Mouse (Mus musculus) ovary, adult 18-20 months (tissue): Measurements from ENCODE around the gene Myrf.
A peak's percentile ranks its signal among the peaks of the same experiment; 100 is the strongest.

Experiments used
- DNase-seq: peaks from one replicate; pipeline ENCODE4 v3.0.0; 2022; ENCODE audit warnings: low spot score, mixed read lengths

The Myrf gene

DNA sequence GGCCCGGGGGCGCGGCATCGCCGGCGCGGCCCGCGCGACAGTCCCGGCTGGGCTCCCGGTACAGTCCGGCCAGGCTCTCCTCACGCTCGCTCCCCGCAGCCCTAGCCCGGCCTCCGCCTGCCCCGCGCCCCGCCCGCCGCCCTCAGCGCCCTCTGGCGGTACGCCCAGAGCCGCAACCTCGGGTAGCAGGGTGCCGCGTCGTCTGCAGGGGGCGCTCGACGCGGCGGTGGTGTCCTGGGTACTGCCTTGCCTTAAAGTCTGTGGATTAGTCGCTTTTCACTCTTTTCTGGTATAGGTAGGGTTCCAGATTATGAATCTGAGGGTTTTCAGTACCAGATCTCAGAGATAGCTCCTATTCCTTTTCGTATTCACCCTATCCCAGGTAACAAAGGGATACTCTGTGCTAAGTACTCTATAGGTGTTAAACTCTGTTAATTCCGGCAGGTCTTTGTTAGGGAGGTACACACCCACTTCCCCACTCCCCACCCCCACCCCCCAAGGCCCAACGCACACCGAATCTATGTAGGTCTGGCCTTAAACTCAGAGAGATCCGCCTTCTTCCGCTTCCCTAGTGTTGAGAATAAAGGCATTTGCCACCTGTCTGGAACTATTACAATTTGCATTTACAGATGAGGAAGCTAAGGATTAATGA is at the start of gene Myrf:
Gene Myrf, minus strand, starts transcription at position 95 of the 652 bp plus-strand sequence.
- DNase-seq = peak; percentile 61

DNA sequence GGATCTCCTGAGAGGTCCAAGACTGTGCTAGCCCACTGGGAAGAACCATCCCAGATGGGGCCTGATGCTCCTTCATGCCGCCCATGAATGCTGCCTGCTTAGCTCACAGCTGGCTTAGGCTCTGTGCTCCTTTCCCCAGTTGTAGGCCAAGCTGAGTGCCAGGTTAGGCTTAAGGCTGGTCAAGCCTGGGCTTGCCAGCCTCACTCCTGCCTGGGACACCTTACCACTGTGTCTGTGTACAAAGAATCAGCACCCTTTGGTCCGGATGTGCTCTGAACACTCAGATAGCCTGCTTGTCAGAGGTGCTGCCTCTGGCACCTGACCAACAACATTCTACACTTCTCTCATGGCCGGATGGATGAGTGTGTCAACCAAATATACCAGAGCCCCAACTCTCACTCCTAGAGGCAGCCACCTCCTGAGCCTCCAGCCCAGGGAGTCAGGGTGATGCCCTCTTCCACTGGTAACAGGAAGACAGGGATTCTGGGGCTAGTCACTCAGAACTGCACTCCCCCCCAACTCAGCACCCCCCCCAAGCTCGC is 49.1 kb upstream of the Myrf start:
- DNase-seq = no peak

DNA sequence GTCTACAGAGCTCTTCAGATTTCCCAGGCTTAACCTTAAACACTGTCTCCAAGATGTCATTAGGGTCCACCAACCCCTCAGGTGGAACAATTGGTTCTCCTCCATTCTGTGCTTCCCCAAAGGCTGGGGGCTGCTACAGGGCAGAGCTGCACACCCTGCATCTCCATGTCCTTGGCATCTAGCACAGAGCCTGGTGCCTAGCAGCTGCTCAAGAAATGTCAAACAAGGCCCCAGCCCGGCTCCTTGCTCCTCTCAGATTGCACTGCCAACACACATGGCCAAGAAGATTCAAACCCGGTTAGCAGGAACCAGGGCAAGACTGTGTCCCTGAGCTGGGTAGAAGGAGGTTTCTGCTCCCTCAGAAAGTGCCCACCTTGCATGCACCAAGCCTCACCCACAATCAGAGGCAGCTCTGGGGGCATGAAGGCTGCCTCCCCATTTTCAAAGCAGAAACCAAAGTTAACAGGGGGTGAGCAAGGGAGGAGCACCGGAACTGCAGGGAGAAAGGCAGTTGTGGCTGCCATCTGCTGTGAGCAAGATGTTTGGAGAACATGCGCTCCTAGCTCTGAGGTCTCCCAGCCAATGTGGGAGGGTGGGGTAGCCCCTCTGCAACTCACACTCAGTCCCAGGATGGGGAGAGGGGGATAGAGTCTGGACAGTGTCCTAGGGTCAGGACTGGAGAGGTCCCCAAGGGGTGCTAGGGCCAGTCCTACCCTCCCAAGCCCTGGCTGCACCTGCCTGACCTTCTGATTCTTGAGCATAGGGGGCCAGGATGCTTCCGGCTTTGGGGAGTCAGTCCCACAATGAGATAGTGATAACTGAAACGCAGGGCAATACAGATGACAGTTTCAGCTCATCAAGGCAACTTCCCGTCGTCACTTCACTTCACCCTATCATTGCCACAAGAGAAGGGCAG is 47.8 kb upstream of the Myrf start:
- DNase-seq = no peak

DNA sequence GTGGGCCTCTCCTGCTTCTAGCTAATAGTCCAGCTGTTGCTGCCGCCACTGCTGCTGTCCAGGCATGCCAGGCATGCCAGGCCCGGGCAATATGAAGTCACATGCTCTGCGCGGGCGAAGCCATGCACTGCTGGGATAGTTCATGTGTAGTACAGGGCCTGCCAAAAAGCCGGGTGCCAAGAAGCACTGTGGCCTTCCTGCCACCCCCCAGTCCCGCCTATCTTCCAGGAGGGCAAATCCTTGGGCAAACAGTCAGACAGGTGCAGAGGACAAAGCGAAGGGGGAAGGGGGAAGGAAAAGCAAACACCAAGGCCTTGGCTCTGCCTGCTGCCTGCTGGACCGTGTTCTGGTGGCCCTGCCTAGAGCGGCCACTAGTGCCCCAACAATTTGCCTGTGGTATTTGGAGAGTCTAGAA is 45.9 kb upstream of the Myrf start:
- no peak for DNase-seq

DNA sequence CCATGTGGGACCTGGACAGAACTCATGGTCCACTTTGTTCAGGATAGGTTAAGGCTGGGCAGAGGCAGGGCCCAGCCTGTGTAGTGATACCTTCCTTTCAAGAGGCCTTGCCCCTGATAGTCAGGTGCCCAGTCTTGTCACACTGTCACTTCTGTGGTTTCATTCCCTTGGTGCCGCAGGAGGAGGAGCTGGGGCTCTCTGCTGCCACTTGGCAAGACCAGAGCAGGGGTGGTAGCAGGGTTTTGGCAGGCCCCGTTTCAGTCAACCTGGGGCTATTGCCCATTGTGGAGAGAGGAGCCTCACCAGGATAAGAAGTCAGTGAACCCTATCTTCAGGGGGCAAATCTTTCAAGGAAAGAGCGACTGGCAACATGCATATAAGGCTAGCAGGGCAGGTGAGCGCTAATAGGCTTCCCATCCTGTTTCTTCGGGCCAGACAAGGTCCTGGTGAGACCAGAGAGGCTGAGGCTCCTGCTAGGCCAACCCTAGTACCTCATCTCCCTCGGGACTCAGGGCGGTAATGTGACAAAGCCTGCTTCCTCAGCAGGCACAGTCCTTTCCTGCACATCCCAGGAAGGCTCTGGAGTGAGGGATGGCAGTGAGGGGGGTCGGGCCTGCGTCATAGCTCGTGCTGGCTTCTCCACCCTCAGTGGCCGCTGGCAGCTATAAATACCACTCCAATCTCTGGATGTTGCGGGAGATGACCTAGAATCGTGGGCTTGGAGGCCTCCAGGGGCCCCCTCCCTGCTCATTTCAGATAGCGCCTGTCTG is 40.4 kb upstream of the Myrf start:
- DNase-seq = no peak

- DNase-seq = no peak
Measured at GRCm38 (mm10) chr19:10279668-10280067, 39.1 kb upstream of the Myrf start.

DNA sequence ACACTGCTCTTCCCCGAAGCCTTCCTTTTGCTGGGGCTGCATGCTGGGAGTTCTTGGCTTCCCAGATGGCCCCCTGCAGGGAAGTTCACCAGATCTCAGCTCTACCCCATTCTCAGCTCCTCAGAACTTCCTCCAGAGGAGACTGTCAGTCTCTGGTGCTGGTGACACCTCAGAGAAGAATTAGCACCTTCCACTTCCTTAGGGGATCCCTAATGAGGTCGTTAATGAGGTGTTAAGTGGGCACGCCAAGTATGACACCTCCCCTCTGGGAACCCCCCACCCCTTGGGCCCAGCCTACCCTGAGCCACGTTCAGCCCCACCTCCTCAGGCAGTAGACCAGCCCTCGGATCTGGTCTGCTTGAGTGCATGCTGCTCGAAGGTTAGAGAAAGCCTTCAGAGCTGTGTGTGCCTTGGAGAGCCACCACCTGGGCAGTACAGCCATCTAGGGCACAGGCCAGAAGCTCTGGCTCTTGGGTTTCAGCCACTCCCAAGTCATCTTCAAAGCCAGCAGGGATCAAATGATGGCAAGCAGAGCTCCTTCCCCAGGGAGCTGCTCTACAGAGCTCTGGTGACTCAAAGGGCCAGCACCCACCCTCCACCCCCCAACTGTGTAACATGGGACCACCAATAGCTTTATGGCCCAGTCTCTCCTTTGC is 38.2 kb upstream of the Myrf start:
- DNase-seq = no peak

DNA sequence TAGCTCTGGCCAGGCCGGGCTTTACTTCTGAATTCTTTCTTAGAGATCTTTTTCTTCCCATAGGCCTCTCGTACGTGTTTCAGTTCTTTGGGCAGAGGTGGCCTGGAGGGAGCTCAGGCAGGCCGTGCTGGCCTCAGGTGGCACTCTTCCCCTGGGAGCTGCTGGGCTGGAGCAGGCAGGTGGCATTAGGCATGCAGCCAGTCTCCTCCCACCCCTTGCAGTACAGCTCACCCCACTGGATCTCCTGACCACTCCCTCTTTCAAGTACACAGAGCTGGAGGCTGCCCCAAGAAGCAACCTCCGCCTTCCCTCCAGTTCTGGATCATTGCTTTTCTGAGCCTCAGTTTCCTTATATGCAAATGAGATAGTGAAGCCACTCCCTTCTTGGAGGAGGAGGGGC is 37.2 kb upstream of the Myrf start:
- peak; percentile 51 for DNase-seq

DNA sequence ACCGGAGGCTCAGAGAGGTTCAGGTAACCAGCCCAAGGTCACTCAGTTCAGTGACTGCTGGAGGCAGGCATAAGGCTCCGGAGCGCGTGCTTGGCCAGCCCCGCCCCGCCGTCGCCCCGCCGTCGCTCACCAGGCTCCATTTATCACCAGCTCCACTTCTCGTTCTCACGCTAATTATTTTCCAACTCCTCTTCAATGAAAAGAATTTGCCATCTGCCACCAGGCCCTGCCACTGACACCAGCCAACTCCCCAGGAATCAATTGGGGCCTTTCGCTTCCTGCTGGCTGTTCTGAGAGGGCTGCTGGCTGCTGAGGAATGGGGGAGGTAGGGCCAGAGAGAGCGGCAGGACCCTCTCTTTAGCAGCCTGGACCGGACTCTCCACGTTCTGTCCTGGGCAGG is 36.8 kb upstream of the Myrf start:
- no peak for DNase-seq

DNA sequence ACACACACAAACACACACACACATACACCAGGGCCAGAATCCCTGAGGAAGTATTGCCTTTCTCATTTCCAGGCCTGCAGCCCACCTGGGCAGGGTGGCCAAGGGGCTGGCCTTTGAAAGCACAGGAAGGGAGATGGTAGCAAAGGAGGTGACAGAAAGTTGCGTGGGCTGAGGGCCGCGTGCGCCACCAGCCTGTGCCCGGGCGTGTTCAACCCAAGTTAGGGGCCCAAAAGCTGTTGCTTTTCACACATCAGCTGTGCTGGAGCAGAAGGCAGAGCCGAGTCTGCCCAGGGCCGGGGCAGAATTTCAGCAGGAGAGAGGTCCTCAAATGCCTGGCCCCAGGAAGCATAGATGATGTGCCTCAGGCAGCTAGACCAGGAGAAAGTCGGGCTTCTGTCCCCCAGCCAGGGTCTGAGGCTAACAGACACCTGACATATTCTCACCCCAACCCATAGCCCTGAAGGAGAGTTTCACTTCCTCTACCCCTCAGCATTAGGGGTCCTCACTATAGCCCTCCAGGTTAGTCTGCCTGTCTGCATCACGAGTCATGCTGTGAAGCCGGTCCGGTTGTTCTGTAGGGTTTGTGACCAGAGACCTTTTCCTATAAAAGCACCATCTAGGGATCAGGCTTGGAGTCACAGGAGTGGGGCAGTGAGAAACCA is 36.1 kb upstream of the Myrf start:
- DNase-seq = no peak

GRCm38 (mm10) chr19:10274056-10274455 is 33.5 kb upstream of the Myrf start:
- DNase-seq = no peak

- no peak for DNase-seq
Measured at GRCm38 (mm10) chr19:10272746-10273145, 32.2 kb upstream of the Myrf start.

DNA sequence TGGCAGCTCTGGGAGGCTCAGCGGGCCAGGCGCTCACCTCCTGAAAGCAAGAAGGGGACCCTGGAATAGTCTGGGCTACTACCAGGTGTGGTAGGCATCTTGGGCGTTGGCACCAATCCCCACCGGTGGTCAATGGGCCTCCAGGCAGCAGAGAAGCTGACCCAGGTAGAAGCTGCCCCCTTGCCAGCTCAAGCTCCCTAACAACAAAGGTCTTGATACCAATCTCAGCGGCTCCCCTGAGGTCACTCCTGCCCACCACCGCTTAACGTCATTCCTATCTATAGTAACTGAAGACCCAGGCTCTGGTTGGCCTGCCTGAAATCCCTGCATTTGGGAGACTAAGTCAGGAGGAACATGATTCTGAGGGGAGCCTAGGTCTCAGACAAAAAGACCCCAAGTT is 31.0 kb upstream of the Myrf start:
- DNase-seq = no peak

- DNase-seq = no peak
Measured at GRCm38 (mm10) chr19:10270356-10270755, 29.8 kb upstream of the Myrf start.

DNA sequence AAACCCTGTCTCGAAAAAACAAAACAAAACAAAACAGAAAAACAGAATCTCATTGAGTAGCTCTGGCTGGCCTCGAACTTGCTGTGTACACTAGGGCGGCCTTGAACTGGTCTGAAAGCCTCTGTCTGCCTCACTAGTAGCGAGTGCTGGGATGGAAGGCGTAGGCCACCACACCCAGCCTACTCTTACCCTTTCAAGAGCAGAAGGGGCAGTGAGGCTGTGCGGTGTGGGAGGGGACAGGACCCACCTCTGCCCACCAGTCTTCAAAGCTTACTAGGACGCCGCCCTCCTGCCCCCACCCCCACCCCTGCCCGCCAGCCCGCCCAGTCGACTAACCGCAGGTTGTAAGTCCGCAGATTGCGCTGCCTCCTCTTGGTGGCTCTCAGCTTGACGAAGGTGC is 28.3 kb upstream of the Myrf start:
- no peak for DNase-seq

DNA sequence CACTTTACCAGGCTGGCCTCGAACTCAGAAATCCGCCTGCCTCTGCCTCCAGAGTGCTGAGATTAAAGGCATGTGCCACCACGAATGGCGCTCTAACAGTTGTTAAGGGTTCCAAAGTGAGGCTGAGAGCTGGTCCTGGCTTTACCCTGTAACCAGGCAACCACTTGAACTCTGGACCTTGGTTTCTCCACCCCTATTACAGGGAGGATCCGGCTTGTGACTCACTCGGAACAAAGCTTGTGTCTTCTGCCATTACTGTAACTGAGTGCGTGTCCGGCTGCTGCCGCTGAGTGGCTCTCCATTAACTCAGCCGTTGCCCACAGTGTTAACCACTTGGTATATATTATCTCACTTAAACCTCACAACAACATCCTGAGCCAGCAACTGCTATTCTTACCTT is 27.4 kb upstream of the Myrf start:
- DNase-seq = no peak

- DNase-seq = no peak
Measured at GRCm38 (mm10) chr19:10267057-10267456, 26.5 kb upstream of the Myrf start.

- peak; percentile 73 for DNase-seq
Measured at GRCm38 (mm10) chr19:10266196-10266850, 25.8 kb upstream of the Myrf start.

DNA sequence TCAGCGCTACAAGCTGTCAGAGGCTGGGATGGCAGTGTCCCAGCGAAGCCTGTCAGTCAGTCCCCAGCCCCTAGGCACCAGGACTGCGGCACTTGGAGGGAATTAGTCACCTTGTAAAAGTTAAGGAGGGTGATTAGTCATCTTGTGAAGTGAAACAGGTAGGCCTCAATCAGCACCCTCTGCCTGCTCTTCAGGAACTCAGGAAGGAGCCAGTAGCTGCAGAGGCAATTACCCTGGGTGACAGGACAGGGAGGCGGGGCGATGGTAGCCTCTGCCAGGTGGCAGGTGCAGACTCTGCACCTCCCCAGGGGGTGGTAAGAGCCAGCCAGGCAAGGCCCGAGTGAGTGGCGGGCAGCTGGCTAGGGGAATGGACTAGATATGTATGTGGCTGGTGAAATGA is 20.8 kb upstream of the Myrf start:
- no peak for DNase-seq

- DNase-seq = peak; percentile 44
Measured at GRCm38 (mm10) chr19:10258279-10259011, 17.9 kb upstream of the Myrf start.
